Mouse (Mus musculus) limb, embryonic 11.5 days (tissue): ENCODE data around the gene Xpnpep1. TPM values are rescaled to one million over a fixed set of nuclear protein-coding genes. Genes with fewer than 3 reads are reported as not detected.
A peak's percentile ranks its signal among the peaks of the same experiment; 100 is the strongest.

Experiments used
- ATAC-seq: fragments of 200-750 bp; cut with Nextera tagmentation; 2 replicates; pipeline ENCODE4 v1.8.0; 2017; ENCODE audit warnings: low read depth; ENCODE audit not compliant: insufficient number of reproducible peaks, low FRiP score, low TSS enrichment
- DNase-seq: peaks from one replicate; pipeline ENCODE4 v3.0.0-alpha.2; 2015; ENCODE audit warnings: low spot score
- H3K27ac ChIP-seq: fragments of 300-500 bp; sonication (generic); replicated peaks from 2 replicates; pipeline ENCODE4 v1.5.1; 2014; ENCODE audit warnings: low read depth, mild to moderate bottlenecking, low read length
- H3K27me3 ChIP-seq: fragments of 300-500 bp; sonication (generic); 2 replicates; pipeline ENCODE4 v1.6.1; 2014; ENCODE audit warnings: mild to moderate bottlenecking, low read length, mixed read lengths; ENCODE audit not compliant: control insufficient read depth, insufficient read depth
- H3K36me3 ChIP-seq: fragments of 300-500 bp; sonication (generic); 2 replicates; pipeline ENCODE4 v1.6.1; 2014; ENCODE audit warnings: mild to moderate bottlenecking, low read length, moderate library complexity, mixed read lengths; ENCODE audit not compliant: control insufficient read depth, insufficient read depth
- H3K4me1 ChIP-seq: fragments of 300-500 bp; sonication (generic); 2 replicates; pipeline ENCODE4 v1.6.1; 2014; ENCODE audit warnings: low read length, mixed read lengths; ENCODE audit not compliant: control insufficient read depth, insufficient read depth
- H3K4me2 ChIP-seq: fragments of 300-500 bp; sonication (generic); 2 replicates; pipeline ENCODE4 v1.6.1; 2014; ENCODE audit warnings: low read depth, mild to moderate bottlenecking, moderate library complexity; ENCODE audit not compliant: severe bottlenecking
- H3K4me3 ChIP-seq: fragments of 300-500 bp; sonication (generic); 2 replicates; pipeline ENCODE4 v1.5.1; 2014; ENCODE audit warnings: low read depth, low read length
- H3K9ac ChIP-seq: fragments of 300-500 bp; sonication (generic); 2 replicates; pipeline ENCODE4 v1.6.1; 2014; ENCODE audit warnings: mild to moderate bottlenecking, low read length
- H3K9me3 ChIP-seq: fragments of 300-500 bp; sonication (generic); 2 replicates; pipeline ENCODE4 v1.6.1; 2016; ENCODE audit warnings: low read length; ENCODE audit not compliant: control insufficient read depth
- WGBS: fragments of 180-500 bp; shearing (Covaris S2); extraction: QIAGEN DNeasy Blood & Tissue Kit; methylation state at CpG from one replicate; pipeline ENCODE4 v1.1.7; 2014; 5-methylcytosine and 5-hydroxymethylcytosine counted together
- polyA plus RNA-seq: library from polyadenylated mRNA; unstranded; fragments of >200 nt; fragmentation: Nextera tagmentation; extraction: Ambion mirVana; gene quantifications from 2 replicates; pipeline ENCODE4 v1.2.1, GENCODE M21; 2014

Gene Xpnpep1
- polyA plus RNA-seq, 1 experiment from 2014 or later = 173 TPM

DNA sequence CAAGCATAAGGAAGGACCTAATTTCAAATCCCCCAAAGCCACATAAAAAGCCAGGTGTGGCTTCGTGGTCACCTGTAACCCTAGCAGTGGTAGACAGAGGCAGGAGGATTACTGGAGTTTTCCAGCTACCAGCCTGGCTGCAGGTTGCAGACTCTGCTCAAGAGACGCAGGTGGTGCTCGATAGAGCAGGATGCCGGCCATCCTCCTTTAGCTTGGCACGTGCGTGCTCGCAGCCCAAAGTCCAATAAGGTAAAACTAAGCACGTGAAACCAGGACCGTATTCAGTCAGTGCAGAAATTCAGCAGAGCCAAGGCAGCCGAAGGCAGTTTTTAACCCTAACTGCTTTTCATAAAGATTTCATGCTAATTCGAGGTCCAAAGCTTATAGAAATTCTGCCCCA is 40.0 kb upstream of the Xpnpep1 start:
- Histone ChIP-seq H3K4me3 (no peak overlapping the region), H3K27ac (peak overlapping the region; percentile 92), H3K27me3 (no peaks in the 10 kb centered on the region), H3K4me2 (no peak overlapping the region), H3K36me3 (no peaks in the 10 kb centered on the region), H3K4me1 (peaks cover 28% of the 10 kb centered on the region), H3K9ac (no peak overlapping the region), H3K9me3 (no peaks in the 10 kb centered on the region)
- WGBS = 86% methylated on average over 11 of the region's 11 CpGs
- no peak for DNase-seq
- 0 out of 2 replicates have a peak, but pooled peaks have one; percentile 7 for ATAC-seq

- Histone ChIP-seq H3K4me1 (peaks cover 28% of the 10 kb centered on the region), H3K4me3 (no peak overlapping the region), H3K4me2 (no peak overlapping the region), H3K9ac (no peak overlapping the region), H3K27ac (no peak overlapping the region), H3K36me3 (no peaks in the 10 kb centered on the region), H3K27me3 (no peaks in the 10 kb centered on the region), H3K9me3 (no peaks in the 10 kb centered on the region)
- WGBS = 74% methylated on average over 9 of the region's 9 CpGs
- DNase-seq (no peak), ATAC-seq (no peak)
Measured at GRCm38 (mm10) chr19:53078271-53079085, 38.5 kb upstream of the Xpnpep1 start.

GRCm38 (mm10) chr19:53077278-53077677 is 37.3 kb upstream of the Xpnpep1 start:
- no peak overlapping the region for H3K27ac ChIP-seq
- no peak for DNase-seq
- no peak for ATAC-seq

GRCm38 (mm10) chr19:53076238-53076981 is 36.4 kb upstream of the Xpnpep1 start:
- Histone ChIP-seq H3K27me3 (no peaks in the 10 kb centered on the region), H3K9me3 (no peaks in the 10 kb centered on the region), H3K36me3 (no peaks in the 10 kb centered on the region), H3K27ac (0 out of 2 replicates have a peak overlapping the region, but pooled peaks have one; percentile 33), H3K9ac (no peak overlapping the region), H3K4me3 (no peak overlapping the region), H3K4me1 (peaks cover 29% of the 10 kb centered on the region), H3K4me2 (no peak overlapping the region)
- 80% methylated on average over 18 of the region's 18 CpGs for WGBS
- peak; percentile 21 for DNase-seq
- ATAC-seq = no peak

More at GRCm38 (mm10) chr19:53077278-53077677, 37.3 kb upstream of the Xpnpep1 start:
- H3K9ac ChIP-seq = no peak overlapping the region
- no peaks in the 10 kb centered on the region for H3K9me3 ChIP-seq
- WGBS = 93% methylated on average over 5 of the region's 5 CpGs
- H3K4me1 ChIP-seq = peaks cover 28% of the 10 kb centered on the region
- H3K27me3 ChIP-seq = no peaks in the 10 kb centered on the region
- H3K4me2 ChIP-seq = no peak overlapping the region
- no peaks in the 10 kb centered on the region for H3K36me3 ChIP-seq
- H3K4me3 ChIP-seq = no peak overlapping the region

DNA sequence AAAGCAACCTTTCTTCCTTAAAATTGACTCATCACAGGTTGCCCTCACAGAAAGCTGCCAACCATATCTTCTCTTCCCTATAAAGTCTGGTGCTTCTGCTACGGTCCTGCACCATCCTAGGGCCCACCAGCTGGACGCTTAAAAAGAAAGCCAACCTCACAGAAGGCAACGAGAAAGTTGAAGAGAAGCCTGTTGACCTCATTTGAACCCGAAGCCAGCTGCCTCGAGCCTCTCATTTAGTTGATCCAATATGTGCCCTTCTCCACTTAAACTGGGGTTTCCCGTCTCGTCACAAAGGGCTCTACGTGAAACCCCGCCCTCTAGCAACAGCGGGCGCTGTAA is 35.9 kb upstream of the Xpnpep1 start:
- H3K9me3 ChIP-seq = no peaks in the 10 kb centered on the region
- 82% methylated on average over 11 of the region's 11 CpGs for WGBS
- H3K4me2 ChIP-seq = no peak overlapping the region
- H3K27me3 ChIP-seq = no peaks in the 10 kb centered on the region
- ATAC-seq (no peak), DNase-seq (peak; percentile 20)
- peaks cover 26% of the 10 kb centered on the region for H3K4me1 ChIP-seq
- no peak overlapping the region for H3K9ac ChIP-seq
- no peak overlapping the region for H3K27ac ChIP-seq
- no peaks in the 10 kb centered on the region for H3K36me3 ChIP-seq
- no peak overlapping the region for H3K4me3 ChIP-seq

- Histone ChIP-seq H3K9me3 (no peaks in the 10 kb centered on the region), H3K9ac (no peak overlapping the region), H3K4me1 (peaks cover 21% of the 10 kb centered on the region), H3K27ac (no peak overlapping the region), H3K36me3 (no peaks in the 10 kb centered on the region), H3K4me2 (no peak overlapping the region), H3K27me3 (no peaks in the 10 kb centered on the region), H3K4me3 (no peak overlapping the region)
- DNase-seq (no peak), ATAC-seq (no peak)
- 91% methylated on average over 13 of the region's 13 CpGs for WGBS
Measured at GRCm38 (mm10) chr19:53074899-53075722, 35.1 kb upstream of the Xpnpep1 start.

- WGBS = 96% methylated on average over 4 of the region's 4 CpGs
- no peak overlapping the region for H3K4me3 ChIP-seq
- no peak overlapping the region for H3K27ac ChIP-seq
- no peaks in the 10 kb centered on the region for H3K9me3 ChIP-seq
- peak; percentile 20 for DNase-seq
- H3K36me3 ChIP-seq = no peaks in the 10 kb centered on the region
- ATAC-seq = no peak
- H3K9ac ChIP-seq = no peak overlapping the region
- H3K27me3 ChIP-seq = no peaks in the 10 kb centered on the region
- no peak overlapping the region for H3K4me2 ChIP-seq
- H3K4me1 ChIP-seq = peaks cover 14% of the 10 kb centered on the region; the same call in 1 of the 2 replicates
Measured at GRCm38 (mm10) chr19:53073521-53073920, 33.5 kb upstream of the Xpnpep1 start.

GRCm38 (mm10) chr19:53072406-53072805 is 32.4 kb upstream of the Xpnpep1 start:
- H3K9me3 ChIP-seq = no peaks in the 10 kb centered on the region
- no peak for ATAC-seq
- H3K4me3 ChIP-seq = no peak overlapping the region
- 85% methylated on average over 5 of the region's 5 CpGs for WGBS
- DNase-seq = no peak
- H3K4me2 ChIP-seq = no peak overlapping the region
- H3K4me1 ChIP-seq = peaks cover 14% of the 10 kb centered on the region; the same call in 1 of the 2 replicates
- no peaks in the 10 kb centered on the region for H3K27me3 ChIP-seq
- H3K36me3 ChIP-seq = no peaks in the 10 kb centered on the region
- H3K9ac ChIP-seq = no peak overlapping the region
- no peak overlapping the region for H3K27ac ChIP-seq
